Mouse (Mus musculus): Measurements from ENCODE around the gene Olfr248.
"Not testable (repeated sequence)": the region's sequence is repeated elsewhere in the genome, so short reads cannot be mapped to it uniquely, and the experiment has no call there.

The Olfr248 gene

GRCm38 (mm10) chr1:174390746-174391145 is at the start of gene Olfr248:
Gene Olfr248 (plus strand): TSS chr1:174391046.
- no peak for DNase-seq

- DNase-seq = not testable (repeated sequence)
Measured at GRCm38 (mm10) chr1:174353636-174354035, 37.2 kb upstream of the Olfr248 start.

- DNase-seq = no peak
Measured at GRCm38 (mm10) chr1:174354640-174355039, 36.2 kb upstream of the Olfr248 start.

GRCm38 (mm10) chr1:174364882-174365451 is 25.9 kb upstream of the Olfr248 start, which contains the start of gene Olfr417:
Gene Olfr417 (plus strand): TSS chr1:174365122.
- DNase-seq = no peak

- DNase-seq = no peak
Measured at GRCm38 (mm10) chr1:174373799-174374198, 17.0 kb upstream of the Olfr248 start.

GRCm38 (mm10) chr1:174422959-174423358 is 32.1 kb downstream of the Olfr248 start:
- no peak for DNase-seq

GRCm38 (mm10) chr1:174423764-174424163 is 32.9 kb downstream of the Olfr248 start, which contains the start of gene Olfr414:
Gene Olfr414 (plus strand): TSS chr1:174424064.
- no peak for DNase-seq

GRCm38 (mm10) chr1:174426180-174426986 is 35.5 kb downstream of the Olfr248 start:
- DNase-seq = no peak

GRCm38 (mm10) chr1:174427402-174427801 is 36.6 kb downstream of the Olfr248 start:
- DNase-seq = no peak

- no peak for DNase-seq
Measured at GRCm38 (mm10) chr1:174428407-174428806, 37.6 kb downstream of the Olfr248 start.

- no peak for DNase-seq
Measured at GRCm38 (mm10) chr1:174434121-174434520, 43.3 kb downstream of the Olfr248 start.

All from right cerebral cortex, postnatal 4 days (tissue).